Mouse (Mus musculus): ENCODE measurements around the gene Prrg1. TPM values are rescaled to one million over a fixed set of nuclear protein-coding genes. Genes with fewer than 3 reads are reported as not detected.

The Prrg1 gene
- 13.0 and 13.2 TPM in 2 replicates for polyA plus RNA-seq (2014; fragmentation: Nextera tagmentation; extraction: Ambion mirVana)

DNA sequence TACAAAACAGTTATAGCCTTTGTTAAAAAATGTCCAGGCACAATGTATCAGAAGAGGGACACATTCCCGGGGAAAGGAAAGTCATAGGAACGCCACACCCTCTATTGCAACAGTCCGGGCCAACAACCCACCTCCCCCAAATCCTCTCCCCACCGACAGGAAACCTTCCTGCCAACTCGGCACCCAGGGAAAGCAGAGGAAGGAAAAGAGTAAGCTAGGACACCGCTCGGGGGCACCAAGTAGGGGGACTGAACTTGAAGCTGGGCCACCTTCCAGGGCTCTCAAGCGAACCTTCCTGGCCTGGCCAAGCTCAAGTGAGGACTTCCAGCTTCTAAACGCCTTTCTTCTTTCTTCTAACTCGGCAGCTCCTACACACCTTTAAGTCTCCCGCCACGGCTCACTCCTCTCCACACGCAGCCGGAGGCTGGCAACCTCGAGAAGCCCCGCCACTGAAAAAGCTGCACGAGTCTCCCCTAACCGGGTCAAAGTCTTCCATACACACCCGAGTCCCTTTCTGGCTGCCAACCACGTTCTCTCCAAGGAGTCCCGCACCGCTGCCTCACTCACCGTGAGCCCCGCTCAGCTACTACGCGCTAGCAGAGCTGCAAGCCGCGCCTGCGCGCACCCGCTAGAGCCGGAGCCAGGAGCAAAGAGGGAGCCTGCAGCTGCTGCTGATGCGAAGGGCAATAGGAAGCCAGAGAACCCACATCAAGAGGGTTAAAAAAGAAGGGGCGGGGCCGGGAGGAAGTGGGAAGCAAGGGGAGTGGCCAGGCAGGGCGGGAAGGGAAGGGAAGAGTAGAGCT lies at the start of gene Prrg1:
Prrg1 (minus strand) TSS at position 695 of the 803 bp plus-strand sequence.
- no peaks in the 10 kb centered on the region for H3K27me3 ChIP-seq (ENCODE audit: control insufficient read depth, insufficient read depth, low read length)
- ATAC-seq (replicated peaks; ENCODE audit: insufficient number of reproducible peaks, low FRiP score, low TSS enrichment, low read depth) (peak; percentile 96), DNase-seq (ENCODE audit: low spot score) (peak; percentile 80)
- no peaks in the 10 kb centered on the region for H3K4me1 ChIP-seq (ENCODE audit: control insufficient read depth, insufficient read depth, low read length)
- 10% methylated on average over 33 of the region's 36 CpGs for WGBS
- peak within 1 kb of the TSS; percentile 27 for H3K4me2 ChIP-seq (ENCODE audit: low read depth, low read length)
- H3K9ac ChIP-seq (replicated peaks; ENCODE audit: low read length) = peak within 1 kb of the TSS; percentile 63
- peak within 1 kb of the TSS; percentile 70 for H3K27ac ChIP-seq (replicated peaks; ENCODE audit: low read depth, low read length)
- no peaks in the 10 kb centered on the region for H3K9me3 ChIP-seq (replicated peaks; ENCODE audit: control insufficient read depth, low read length)
- H3K36me3 ChIP-seq (replicated peaks; ENCODE audit: control insufficient read depth, insufficient read depth, low read depth, low read length) = no peaks in the 10 kb centered on the region
- H3K4me3 ChIP-seq (ENCODE audit: low read depth, low read length) = peak within 1 kb of the TSS; percentile 48

DNA sequence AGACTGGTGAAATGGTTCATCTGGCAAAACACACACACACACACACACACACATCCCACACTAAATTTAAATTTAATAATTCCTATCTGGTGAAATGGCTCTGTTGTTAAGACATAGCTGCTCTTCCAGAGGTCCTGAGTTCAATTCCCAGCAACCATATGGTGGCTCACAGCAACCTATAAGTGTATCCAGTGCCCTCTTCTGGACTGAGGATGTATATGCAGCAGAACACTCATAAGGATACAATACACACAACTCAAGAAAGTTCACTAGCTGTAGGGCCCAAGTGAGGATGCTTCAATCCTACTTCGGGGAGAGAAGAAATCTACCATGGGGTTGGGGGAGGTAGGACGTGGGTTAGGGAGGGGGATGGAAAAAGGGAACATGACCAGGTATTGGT lies 22.1 kb upstream of the Prrg1 start:
- no peaks in the 10 kb centered on the region for H3K27me3 ChIP-seq (ENCODE audit: control insufficient read depth, insufficient read depth, low read length)
- no peak for ATAC-seq (replicated peaks; ENCODE audit: insufficient number of reproducible peaks, low FRiP score, low TSS enrichment, low read depth)
- H3K4me2 ChIP-seq (ENCODE audit: low read depth, low read length) = no peak overlapping the region
- no peaks in the 10 kb centered on the region for H3K36me3 ChIP-seq (replicated peaks; ENCODE audit: control insufficient read depth, insufficient read depth, low read depth, low read length)
- no peak overlapping the region for H3K4me3 ChIP-seq (ENCODE audit: low read depth, low read length)
- no peak overlapping the region for H3K27ac ChIP-seq (replicated peaks; ENCODE audit: low read depth, low read length)
- H3K9ac ChIP-seq (replicated peaks; ENCODE audit: low read length) = no peak overlapping the region
- no peak for DNase-seq (ENCODE audit: low spot score)
- 62% methylated on average over 2 of the region's 2 CpGs for WGBS
- H3K4me1 ChIP-seq (ENCODE audit: control insufficient read depth, insufficient read depth, low read length) = no peaks in the 10 kb centered on the region
- no peaks in the 10 kb centered on the region for H3K9me3 ChIP-seq (replicated peaks; ENCODE audit: control insufficient read depth, low read length)

DNA sequence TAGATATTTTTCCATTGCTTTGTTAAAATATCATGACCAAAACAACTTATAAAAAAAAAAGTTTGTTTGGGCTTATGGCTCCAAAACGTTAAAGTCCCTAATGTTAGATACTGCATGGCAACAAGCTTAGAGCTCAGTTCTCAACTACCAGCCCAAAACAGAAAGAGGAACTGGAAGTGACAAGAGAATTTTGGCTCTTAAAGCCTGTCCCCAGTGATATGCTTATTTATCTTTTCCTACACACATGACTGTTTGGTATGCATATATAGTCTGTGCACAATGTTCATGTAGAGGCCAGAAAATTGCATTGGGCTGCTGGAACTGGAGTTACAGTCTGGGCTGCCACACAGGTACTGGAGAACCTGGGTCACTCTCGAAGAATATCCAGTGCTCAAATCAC lies 9.4 kb upstream of the Prrg1 start:
- Histone ChIP-seq H3K27ac (replicated peaks; ENCODE audit: low read depth, low read length) (no peak overlapping the region), H3K27me3 (ENCODE audit: control insufficient read depth, insufficient read depth, low read length) (no peaks in the 10 kb centered on the region), H3K4me3 (ENCODE audit: low read depth, low read length) (no peak overlapping the region), H3K4me1 (ENCODE audit: control insufficient read depth, insufficient read depth, low read length) (no peaks in the 10 kb centered on the region), H3K9ac (replicated peaks; ENCODE audit: low read length) (no peak overlapping the region), H3K36me3 (replicated peaks; ENCODE audit: control insufficient read depth, insufficient read depth, low read depth, low read length) (no peaks in the 10 kb centered on the region), H3K9me3 (replicated peaks; ENCODE audit: control insufficient read depth, low read length) (no peaks in the 10 kb centered on the region), H3K4me2 (ENCODE audit: low read depth, low read length) (no peak overlapping the region)
- no peak for ATAC-seq (replicated peaks; ENCODE audit: insufficient number of reproducible peaks, low FRiP score, low TSS enrichment, low read depth)
- DNase-seq (ENCODE audit: low spot score) = no peak
- 67% methylated on average over 2 of the region's 2 CpGs for WGBS

DNA sequence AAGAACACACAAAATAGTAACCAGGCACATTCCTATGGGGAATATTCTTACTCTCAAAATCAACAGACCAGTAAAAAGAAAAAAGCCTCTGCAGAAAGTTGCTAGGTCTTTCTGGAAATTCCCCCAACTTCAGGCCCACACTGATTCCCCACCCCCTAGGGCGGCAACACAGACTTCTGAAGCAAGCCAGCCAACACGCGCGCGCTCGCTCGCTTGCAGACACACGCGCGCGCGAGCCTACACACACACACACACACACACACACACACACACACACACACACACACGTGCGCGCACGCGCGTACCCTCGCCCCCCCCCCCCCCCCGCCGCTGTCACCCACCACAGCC lies 868 bp downstream of the Prrg1 start:
- H3K4me2 ChIP-seq (ENCODE audit: low read depth, low read length) = peak overlapping the region; percentile 27
- H3K36me3 ChIP-seq (replicated peaks; ENCODE audit: control insufficient read depth, insufficient read depth, low read depth, low read length) = no peaks in the 10 kb centered on the region
- H3K9ac ChIP-seq (replicated peaks; ENCODE audit: low read length) = peak overlapping the region; percentile 63
- no peaks in the 10 kb centered on the region for H3K9me3 ChIP-seq (replicated peaks; ENCODE audit: control insufficient read depth, low read length)
- peak overlapping the region; percentile 48 for H3K4me3 ChIP-seq (ENCODE audit: low read depth, low read length)
- no peaks in the 10 kb centered on the region for H3K27me3 ChIP-seq (ENCODE audit: control insufficient read depth, insufficient read depth, low read length)
- no peaks in the 10 kb centered on the region for H3K4me1 ChIP-seq (ENCODE audit: control insufficient read depth, insufficient read depth, low read length)
- peak; percentile 72 for ATAC-seq (replicated peaks; ENCODE audit: insufficient number of reproducible peaks, low FRiP score, low TSS enrichment, low read depth)
- peak; percentile 67 for DNase-seq (ENCODE audit: low spot score)
- no peak overlapping the region; the same call in 1 of the 2 replicates for H3K27ac ChIP-seq (replicated peaks; ENCODE audit: low read depth, low read length)
- WGBS = 29% methylated on average over 12 of the region's 21 CpGs

DNA sequence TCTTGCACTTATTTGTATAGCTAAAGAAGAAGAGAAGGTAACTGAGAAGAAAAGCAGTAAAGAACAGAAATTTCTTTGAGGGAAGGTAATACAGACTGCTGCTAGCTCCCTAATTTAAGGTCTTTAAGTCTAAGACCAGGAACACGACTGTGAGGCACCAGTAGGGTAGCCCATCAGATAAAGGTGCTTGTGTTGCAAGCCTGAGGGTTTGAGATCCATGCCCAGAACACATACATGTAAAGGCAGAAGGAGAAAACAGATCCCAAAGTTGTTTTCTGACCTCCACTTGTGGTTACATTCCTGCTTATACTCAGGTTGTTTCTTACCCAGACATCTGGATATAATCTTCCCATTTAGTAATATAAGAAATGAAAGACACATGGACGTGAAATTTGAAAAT lies 20.2 kb downstream of the Prrg1 start:
- Histone ChIP-seq H3K27me3 (ENCODE audit: control insufficient read depth, insufficient read depth, low read length) (no peaks in the 10 kb centered on the region), H3K27ac (replicated peaks; ENCODE audit: low read depth, low read length) (no peak overlapping the region), H3K9ac (replicated peaks; ENCODE audit: low read length) (no peak overlapping the region), H3K4me1 (ENCODE audit: control insufficient read depth, insufficient read depth, low read length) (no peaks in the 10 kb centered on the region), H3K4me2 (ENCODE audit: low read depth, low read length) (no peak overlapping the region), H3K36me3 (replicated peaks; ENCODE audit: control insufficient read depth, insufficient read depth, low read depth, low read length) (no peaks in the 10 kb centered on the region), H3K4me3 (ENCODE audit: low read depth, low read length) (no peak overlapping the region), H3K9me3 (replicated peaks; ENCODE audit: control insufficient read depth, low read length) (no peaks in the 10 kb centered on the region)
- DNase-seq (ENCODE audit: low spot score) = peak; percentile 45
- ATAC-seq (replicated peaks; ENCODE audit: insufficient number of reproducible peaks, low FRiP score, low TSS enrichment, low read depth) = no peak
- WGBS = 42% methylated on average over 2 of the region's 2 CpGs

DNA sequence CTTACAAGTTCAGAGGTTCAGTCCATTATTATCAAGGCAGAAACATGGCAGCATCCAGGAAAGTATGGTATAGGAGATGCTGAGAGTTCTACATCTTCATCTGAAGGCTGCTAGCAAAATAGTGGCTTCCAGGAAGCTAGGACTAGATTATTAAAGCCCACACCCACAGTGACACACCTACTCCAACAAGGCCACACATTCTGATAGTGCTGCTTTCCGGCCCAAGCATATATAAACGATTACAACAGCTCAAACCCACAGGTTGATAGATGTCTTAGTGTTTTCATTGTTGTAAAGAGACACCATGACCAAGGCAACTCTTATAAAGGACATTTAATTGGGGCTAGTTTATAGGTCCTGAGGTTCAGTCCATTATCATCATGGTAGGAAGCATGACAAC lies 30.3 kb downstream of the Prrg1 start:
- 93% methylated on average over 2 of the region's 2 CpGs for WGBS
- H3K9me3 ChIP-seq (replicated peaks; ENCODE audit: control insufficient read depth, low read length) = no peaks in the 10 kb centered on the region
- H3K4me3 ChIP-seq (ENCODE audit: low read depth, low read length) = no peak overlapping the region
- H3K9ac ChIP-seq (replicated peaks; ENCODE audit: low read length) = no peak overlapping the region
- no peak overlapping the region for H3K27ac ChIP-seq (replicated peaks; ENCODE audit: low read depth, low read length)
- no peaks in the 10 kb centered on the region for H3K27me3 ChIP-seq (ENCODE audit: control insufficient read depth, insufficient read depth, low read length)
- H3K4me1 ChIP-seq (ENCODE audit: control insufficient read depth, insufficient read depth, low read length) = no peaks in the 10 kb centered on the region
- DNase-seq (ENCODE audit: low spot score) = no peak
- ATAC-seq (replicated peaks; ENCODE audit: insufficient number of reproducible peaks, low FRiP score, low TSS enrichment, low read depth) = no peak
- no peak overlapping the region for H3K4me2 ChIP-seq (ENCODE audit: low read depth, low read length)
- no peaks in the 10 kb centered on the region for H3K36me3 ChIP-seq (replicated peaks; ENCODE audit: control insufficient read depth, insufficient read depth, low read depth, low read length)

DNA sequence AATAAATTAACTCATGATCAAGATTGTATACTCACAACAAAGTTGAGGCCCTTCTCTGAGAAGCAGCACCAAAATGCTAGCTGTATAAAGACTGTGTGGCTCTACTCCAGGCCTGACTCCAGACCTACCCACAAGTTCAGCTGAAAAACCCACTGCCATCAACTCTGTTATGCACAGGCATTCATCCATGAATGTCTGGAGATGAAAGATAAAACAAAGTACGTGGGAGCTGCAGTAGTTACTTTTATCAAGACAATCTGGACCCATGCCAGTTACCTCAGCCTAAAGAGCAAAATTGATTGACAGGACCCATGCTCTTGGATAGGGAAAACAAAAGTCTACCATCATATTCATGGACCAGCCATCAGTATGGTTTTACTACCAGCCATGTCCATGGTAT lies 31.0 kb downstream of the Prrg1 start:
- Histone ChIP-seq H3K9me3 (replicated peaks; ENCODE audit: control insufficient read depth, low read length) (no peaks in the 10 kb centered on the region), H3K27ac (replicated peaks; ENCODE audit: low read depth, low read length) (no peak overlapping the region), H3K9ac (replicated peaks; ENCODE audit: low read length) (no peak overlapping the region), H3K27me3 (ENCODE audit: control insufficient read depth, insufficient read depth, low read length) (no peaks in the 10 kb centered on the region), H3K4me2 (ENCODE audit: low read depth, low read length) (no peak overlapping the region), H3K36me3 (replicated peaks; ENCODE audit: control insufficient read depth, insufficient read depth, low read depth, low read length) (no peaks in the 10 kb centered on the region), H3K4me1 (ENCODE audit: control insufficient read depth, insufficient read depth, low read length) (no peaks in the 10 kb centered on the region), H3K4me3 (ENCODE audit: low read depth, low read length) (no peak overlapping the region)
- ATAC-seq (replicated peaks; ENCODE audit: insufficient number of reproducible peaks, low FRiP score, low TSS enrichment, low read depth) (no peak), DNase-seq (ENCODE audit: low spot score) (no peak)
- 75% methylated on average over 1 of the region's 1 CpGs for WGBS

DNA sequence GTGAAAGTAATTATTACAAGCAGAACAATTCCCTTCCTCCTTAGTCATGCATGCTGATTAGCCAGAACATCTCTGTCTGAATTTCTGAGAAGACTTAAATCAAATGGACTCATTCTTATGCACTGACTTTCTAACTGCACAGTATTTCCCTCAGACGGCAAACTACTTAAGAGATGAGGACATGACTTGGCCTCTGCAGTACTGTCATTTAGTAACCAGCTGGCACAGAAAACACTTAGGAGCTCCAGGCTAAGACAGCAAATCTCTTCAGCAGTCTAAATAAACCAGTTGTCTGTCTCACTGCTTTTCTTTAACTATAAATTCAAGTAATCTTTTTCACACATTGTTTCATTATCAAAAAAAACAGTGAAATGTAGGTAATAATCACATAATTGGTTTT lies 36.0 kb downstream of the Prrg1 start:
- ATAC-seq (replicated peaks; ENCODE audit: insufficient number of reproducible peaks, low FRiP score, low TSS enrichment, low read depth) (no peak), DNase-seq (ENCODE audit: low spot score) (no peak)
- no peaks in the 10 kb centered on the region for H3K4me1 ChIP-seq (ENCODE audit: control insufficient read depth, insufficient read depth, low read length)
- H3K4me2 ChIP-seq (ENCODE audit: low read depth, low read length) = no peak overlapping the region
- H3K4me3 ChIP-seq (ENCODE audit: low read depth, low read length) = no peak overlapping the region
- no peak overlapping the region for H3K27ac ChIP-seq (replicated peaks; ENCODE audit: low read depth, low read length)
- H3K27me3 ChIP-seq (ENCODE audit: control insufficient read depth, insufficient read depth, low read length) = no peaks in the 10 kb centered on the region
- no peak overlapping the region for H3K9ac ChIP-seq (replicated peaks; ENCODE audit: low read length)
- no peaks in the 10 kb centered on the region for H3K36me3 ChIP-seq (replicated peaks; ENCODE audit: control insufficient read depth, insufficient read depth, low read depth, low read length)
- WGBS = 38% methylated on average over 1 of the region's 1 CpGs
- H3K9me3 ChIP-seq (replicated peaks; ENCODE audit: control insufficient read depth, low read length) = no peaks in the 10 kb centered on the region

Measured in embryonic facial prominence, embryonic 11.5 days (tissue).